Mouse (Mus musculus): ENCODE measurements around the gene 9530068E07Rik.
"Not testable (repeated sequence)": the region's sequence is repeated elsewhere in the genome, so short reads cannot be mapped to it uniquely, and the experiment has no call there.

The 9530068E07Rik gene

GRCm38 (mm10) chr11:52395940-52396596, at the start of gene 9530068E07Rik:
Gene 9530068E07Rik (plus strand): TSS chr11:52396428.
- peak; percentile 94 for DNase-seq (ENCODE audit: low read depth)

- no peak for DNase-seq (ENCODE audit: low read depth)
Observed at GRCm38 (mm10) chr11:52346635-52347005, 49.6 kb upstream of the 9530068E07Rik start.

- no peak for DNase-seq (ENCODE audit: low read depth)
Observed at GRCm38 (mm10) chr11:52348156-52348555, 48.1 kb upstream of the 9530068E07Rik start.

GRCm38 (mm10) chr11:52348724-52349123, 47.5 kb upstream of the 9530068E07Rik start:
- peak; percentile 75 for DNase-seq (ENCODE audit: low read depth)

GRCm38 (mm10) chr11:52350924-52351323, 45.3 kb upstream of the 9530068E07Rik start:
- DNase-seq (ENCODE audit: low read depth), result peak; percentile 86

- DNase-seq (ENCODE audit: low read depth), result peak; percentile 70
Observed at GRCm38 (mm10) chr11:52352271-52352670, 44.0 kb upstream of the 9530068E07Rik start.

GRCm38 (mm10) chr11:52354644-52355043, 41.6 kb upstream of the 9530068E07Rik start:
- DNase-seq (ENCODE audit: low read depth), result no peak

GRCm38 (mm10) chr11:52355601-52356000, 40.6 kb upstream of the 9530068E07Rik start:
- DNase-seq (ENCODE audit: low read depth), result peak; percentile 37

GRCm38 (mm10) chr11:52357091-52357490, 39.1 kb upstream of the 9530068E07Rik start:
- not testable (repeated sequence) for DNase-seq (ENCODE audit: low read depth)

- no peak for DNase-seq (ENCODE audit: low read depth)
Observed at GRCm38 (mm10) chr11:52358520-52358919, 37.7 kb upstream of the 9530068E07Rik start.

GRCm38 (mm10) chr11:52359686-52360470, 36.4 kb upstream of the 9530068E07Rik start:
- DNase-seq (ENCODE audit: low read depth), result no peak

GRCm38 (mm10) chr11:52360471-52361277, 35.6 kb upstream of the 9530068E07Rik start, which contains the start of gene Vdac1:
Gene Vdac1 (plus strand): TSS chr11:52360860.
- peak; percentile 86 for DNase-seq (ENCODE audit: low read depth)

GRCm38 (mm10) chr11:52361287-52361921, 34.8 kb upstream of the 9530068E07Rik start:
- DNase-seq (ENCODE audit: low read depth), result no peak

- no peak for DNase-seq (ENCODE audit: low read depth)
Observed at GRCm38 (mm10) chr11:52364376-52364775, 31.9 kb upstream of the 9530068E07Rik start.

- no peak for DNase-seq (ENCODE audit: low read depth)
Observed at GRCm38 (mm10) chr11:52365143-52365542, 31.1 kb upstream of the 9530068E07Rik start.

GRCm38 (mm10) chr11:52366358-52366757, 29.9 kb upstream of the 9530068E07Rik start:
- DNase-seq (ENCODE audit: low read depth), result no peak

GRCm38 (mm10) chr11:52368176-52368985, 27.8 kb upstream of the 9530068E07Rik start:
- DNase-seq (ENCODE audit: low read depth), result peak; percentile 31

- DNase-seq (ENCODE audit: low read depth), result no peak
Observed at GRCm38 (mm10) chr11:52369252-52370134, 26.7 kb upstream of the 9530068E07Rik start.

- no peak for DNase-seq (ENCODE audit: low read depth)
Observed at GRCm38 (mm10) chr11:52370135-52370452, 26.1 kb upstream of the 9530068E07Rik start.

- no peak for DNase-seq (ENCODE audit: low read depth)
Observed at GRCm38 (mm10) chr11:52370538-52370937, 25.7 kb upstream of the 9530068E07Rik start.

Data from naive thymus-derived CD4-positive, alpha-beta T cell, adult 2 months (primary cell).